Mouse (Mus musculus): ENCODE data around the gene Sult1b1.

DNA sequence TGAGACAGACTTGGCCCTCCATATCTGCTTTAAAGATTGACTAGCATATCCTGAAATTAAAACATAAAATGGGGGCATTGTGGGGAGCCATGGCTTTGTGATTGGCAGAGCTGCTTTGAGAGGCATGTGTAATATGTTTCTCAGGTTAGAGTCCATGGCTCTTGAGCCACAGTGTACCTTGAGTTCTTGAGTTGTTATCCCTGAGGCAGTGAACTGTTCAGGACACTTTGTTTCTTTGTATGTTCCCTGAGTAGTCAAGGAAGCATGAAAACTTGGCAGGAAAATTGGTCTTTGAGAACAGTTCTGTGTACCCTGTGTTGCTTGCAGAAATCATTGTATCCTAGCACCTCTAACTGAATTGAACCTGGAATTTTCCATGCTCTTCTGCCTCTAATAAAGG, 25.0 kb upstream of the Sult1b1 start:
- TF ChIP-seq CTCF (IDR thresholded peaks at IDR 0.05 in 2 of 3, conservative IDR thresholded peaks at IDR 0.05 in 1 of 3; ENCODE audit: control insufficient read depth in 1 of 3, insufficient read depth in 1 of 3, low read depth in 2 of 3, low read length in 3 of 3, poor library complexity in 1 of 3, severe bottlenecking in 1 of 3) (no peak), MYC (IDR thresholded peaks at IDR 0.05; ENCODE audit: low read depth, low read length) (no peak), POLR2A (IDR thresholded peaks at IDR 0.05; ENCODE audit: control insufficient read depth in 1 of 2, insufficient read depth in 1 of 2, low read depth in 1 of 2, low read length in 2 of 2, poor library complexity in 1 of 2) (no peak), E2F4 (IDR thresholded peaks at IDR 0.05; ENCODE audit: borderline replicate concordance, low read depth, low read length) (no peak), EP300 (IDR thresholded peaks at IDR 0.05; ENCODE audit: low read depth in 1 of 2, low read length in 2 of 2) (no peak), JUND (IDR thresholded peaks at IDR 0.05; ENCODE audit: low read depth, low read length) (no peak), MAZ (IDR thresholded peaks at IDR 0.05; ENCODE audit: low read depth, low read length) (no peak), UBTF (IDR thresholded peaks at IDR 0.05; ENCODE audit: borderline replicate concordance, insufficient read depth, low read depth, low read length) (no peak), MAX (IDR thresholded peaks at IDR 0.05; ENCODE audit: low read length) (no peak), TBP (IDR thresholded peaks at IDR 0.05; ENCODE audit: low read depth, low read length) (no peak), SIN3A (IDR thresholded peaks at IDR 0.05; ENCODE audit: low read length) (no peak), RCOR1 (IDR thresholded peaks at IDR 0.05; ENCODE audit: low read depth, low read length) (no peak), ZKSCAN1 (IDR thresholded peaks at IDR 0.05; ENCODE audit: low read depth, low read length) (no peak), MEF2A (IDR thresholded peaks at IDR 0.05; ENCODE audit: extremely low read depth, insufficient replicate concordance, low read depth, low read length, poor library complexity, severe bottlenecking) (no peak)

All from MEL (cell line).